Mouse (Mus musculus) B cell, adult 2 months (primary cell): Measurements from ENCODE around the gene Kif21b.
A peak's percentile ranks its signal among the peaks of the same experiment; 100 is the strongest.

Source experiments
- DNase-seq, 2 experiments: peaks; one replicate each; pipeline ENCODE4 v3.0.0; 2022

The Kif21b gene

GRCm38 (mm10) chr1:136128944-136129589 lies 2.1 kb upstream of the Kif21b start:
- DNase-seq = no peak

GRCm38 (mm10) chr1:136130107-136130506 lies 1.1 kb upstream of the Kif21b start:
- DNase-seq = no peak

GRCm38 (mm10) chr1:136131603-136132291 lies 558 bp downstream of the Kif21b start:
- peak; percentile 38 to 44 for DNase-seq

DNA sequence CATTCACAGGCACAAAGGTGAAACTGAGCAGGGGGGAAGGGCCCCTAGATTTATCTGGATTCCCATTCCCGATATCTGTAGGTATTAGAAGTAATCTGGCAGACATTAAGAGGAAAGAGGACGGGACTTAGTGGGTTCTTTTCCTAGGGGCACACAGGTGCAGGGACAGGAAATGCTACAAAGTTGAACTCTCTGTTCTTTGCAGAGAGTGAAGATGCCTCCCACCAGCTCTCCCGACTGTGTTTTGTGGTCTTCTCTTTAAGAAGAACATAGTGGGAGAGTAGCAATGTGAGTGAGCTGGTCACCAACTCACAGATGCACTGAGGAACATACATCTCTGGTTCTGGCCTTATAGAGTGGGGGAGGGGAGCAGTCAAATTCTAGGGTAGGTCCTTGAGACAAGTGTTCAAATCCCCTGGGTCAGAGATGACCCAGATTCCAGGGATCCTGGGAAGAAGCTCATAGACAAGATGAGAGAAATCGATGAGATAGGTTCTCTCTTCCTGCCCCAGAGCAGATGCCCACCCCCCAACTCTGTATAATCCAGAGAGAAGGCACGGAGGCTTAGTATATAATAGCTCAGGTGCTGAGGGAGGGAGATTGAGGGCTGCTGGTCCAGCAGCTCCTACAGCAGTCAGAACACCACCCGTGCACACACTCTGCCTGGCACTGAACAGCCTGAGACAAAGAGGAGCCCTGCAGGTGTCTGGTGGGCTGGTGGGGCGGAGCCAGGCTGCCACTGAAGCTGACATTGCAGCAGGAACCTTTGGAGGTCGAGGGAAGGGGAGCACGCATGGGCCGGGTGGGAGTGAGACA lies 1.4 kb downstream of the Kif21b start:
- DNase-seq = peak in 1 of 2 experiments; percentile 28

DNA sequence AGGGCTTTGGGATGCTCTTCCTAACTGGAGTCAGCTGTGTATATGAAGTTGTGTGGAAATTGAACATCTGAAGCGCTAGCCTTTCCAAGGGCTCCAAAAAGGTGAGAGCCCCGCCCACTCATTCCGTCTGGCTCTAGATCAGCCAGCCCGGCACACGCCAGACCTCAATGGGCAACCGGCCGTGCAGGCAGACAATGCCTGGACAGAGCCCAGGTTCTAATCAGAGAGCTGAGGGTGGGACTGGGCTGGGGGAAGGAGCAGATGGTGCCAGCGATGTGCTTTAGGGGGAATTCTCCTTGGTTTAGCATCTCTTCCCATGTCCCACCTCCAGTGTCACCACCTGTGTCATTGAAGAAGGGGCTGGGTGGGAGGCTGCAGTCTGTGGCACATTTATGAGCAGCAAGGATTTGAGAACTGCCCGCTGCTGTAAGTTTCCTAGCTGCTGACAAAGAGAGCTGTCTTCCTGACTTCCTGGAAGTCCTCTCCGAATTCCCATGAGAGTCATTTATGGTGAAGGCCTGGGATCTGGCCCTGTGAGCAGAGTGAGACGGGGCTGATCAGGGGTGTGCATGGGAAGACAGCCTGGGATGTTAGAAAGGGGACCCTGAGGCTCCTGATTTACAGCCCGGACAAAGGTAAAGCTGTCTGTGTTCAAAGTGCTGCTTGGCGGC lies 2.5 kb downstream of the Kif21b start:
- DNase-seq = no peak

DNA sequence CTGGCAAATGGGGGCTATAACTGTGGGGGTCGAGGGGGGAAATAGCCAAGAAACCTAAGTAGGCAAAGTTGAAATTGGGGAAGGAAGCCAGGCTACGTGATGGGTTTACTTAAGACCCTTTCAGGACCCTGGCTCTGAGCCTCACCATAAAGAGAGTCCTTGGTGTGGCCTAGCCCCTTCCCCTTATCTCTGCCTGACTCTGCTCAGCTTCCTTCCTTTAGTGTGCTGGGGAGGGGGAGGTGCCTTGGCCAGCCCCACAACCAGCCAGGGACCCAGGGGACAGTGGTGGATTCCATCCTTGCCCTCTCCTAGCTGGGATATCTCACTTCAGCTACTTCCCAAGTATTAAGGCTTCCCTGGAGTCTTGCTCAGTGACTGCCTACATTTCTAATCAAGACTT lies 3.4 kb downstream of the Kif21b start:
- no peak for DNase-seq

- DNase-seq = peak; percentile 84 to 89
These were observed 3.9 kb downstream of the Kif21b start for GRCm38 (mm10) chr1:136135046-136135445.

DNA sequence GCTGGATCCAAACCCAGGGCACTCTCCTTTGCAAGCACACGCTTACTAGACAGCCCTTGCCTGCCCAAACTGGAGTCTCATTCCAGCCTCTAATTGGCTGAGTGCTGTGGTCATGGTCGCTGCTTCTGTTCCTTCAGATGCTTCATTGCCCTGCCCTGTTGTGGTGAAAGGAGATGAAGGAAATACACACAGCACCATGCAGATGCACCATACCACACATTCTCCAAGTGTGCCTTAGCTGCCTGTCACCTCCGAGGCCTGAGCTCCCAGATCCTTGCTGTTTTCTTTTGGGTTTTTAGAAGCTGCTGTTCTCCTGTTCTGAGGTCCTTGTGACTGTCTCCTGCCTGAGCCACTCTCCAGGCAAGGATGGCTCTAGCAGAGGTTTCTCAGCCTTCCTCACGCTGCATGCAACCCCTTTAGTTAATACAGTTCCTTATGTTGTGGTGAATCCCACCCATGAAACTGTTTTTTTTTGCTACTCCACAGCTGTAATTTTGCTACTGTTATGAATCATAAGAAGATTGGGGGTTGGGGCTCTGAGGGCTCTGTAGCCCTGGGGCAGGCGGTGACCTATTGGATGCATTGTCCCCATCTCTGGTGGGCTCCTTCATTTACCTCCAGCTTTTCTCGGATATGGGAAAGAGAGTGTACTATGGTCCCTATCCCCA lies 4.7 kb downstream of the Kif21b start:
- DNase-seq = peak; percentile 42 to 53

GRCm38 (mm10) chr1:136136547-136136946 lies 5.4 kb downstream of the Kif21b start:
- DNase-seq = peak; percentile 40 to 48

- no peak for DNase-seq
These were observed 5.9 kb downstream of the Kif21b start for GRCm38 (mm10) chr1:136137071-136137531.

DNA sequence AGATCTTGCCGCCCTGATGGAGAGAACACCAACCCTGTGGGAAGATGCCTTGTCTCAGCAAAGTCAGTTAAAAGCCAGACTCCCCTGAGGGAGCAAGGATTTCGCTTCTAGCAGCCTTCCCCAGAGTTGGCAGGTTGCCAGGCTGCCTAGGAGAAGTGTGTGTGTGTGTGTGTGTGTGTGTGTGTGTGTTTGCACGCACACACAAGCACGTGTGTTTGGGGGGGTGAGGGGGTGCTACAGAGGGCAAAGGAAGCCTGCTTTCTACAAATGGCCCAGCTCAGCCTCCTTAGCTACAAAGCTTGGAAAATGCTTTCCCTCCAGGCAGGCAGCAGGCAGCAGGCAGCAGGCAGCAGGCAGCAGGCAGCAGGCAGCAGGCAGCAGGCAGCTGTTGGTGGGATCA lies 6.4 kb downstream of the Kif21b start:
- DNase-seq = peak; percentile 52 to 56

GRCm38 (mm10) chr1:136138191-136138830 lies 7.1 kb downstream of the Kif21b start:
- no peak for DNase-seq

GRCm38 (mm10) chr1:136139990-136140640 lies 8.9 kb downstream of the Kif21b start:
- DNase-seq = peak; percentile 87

DNA sequence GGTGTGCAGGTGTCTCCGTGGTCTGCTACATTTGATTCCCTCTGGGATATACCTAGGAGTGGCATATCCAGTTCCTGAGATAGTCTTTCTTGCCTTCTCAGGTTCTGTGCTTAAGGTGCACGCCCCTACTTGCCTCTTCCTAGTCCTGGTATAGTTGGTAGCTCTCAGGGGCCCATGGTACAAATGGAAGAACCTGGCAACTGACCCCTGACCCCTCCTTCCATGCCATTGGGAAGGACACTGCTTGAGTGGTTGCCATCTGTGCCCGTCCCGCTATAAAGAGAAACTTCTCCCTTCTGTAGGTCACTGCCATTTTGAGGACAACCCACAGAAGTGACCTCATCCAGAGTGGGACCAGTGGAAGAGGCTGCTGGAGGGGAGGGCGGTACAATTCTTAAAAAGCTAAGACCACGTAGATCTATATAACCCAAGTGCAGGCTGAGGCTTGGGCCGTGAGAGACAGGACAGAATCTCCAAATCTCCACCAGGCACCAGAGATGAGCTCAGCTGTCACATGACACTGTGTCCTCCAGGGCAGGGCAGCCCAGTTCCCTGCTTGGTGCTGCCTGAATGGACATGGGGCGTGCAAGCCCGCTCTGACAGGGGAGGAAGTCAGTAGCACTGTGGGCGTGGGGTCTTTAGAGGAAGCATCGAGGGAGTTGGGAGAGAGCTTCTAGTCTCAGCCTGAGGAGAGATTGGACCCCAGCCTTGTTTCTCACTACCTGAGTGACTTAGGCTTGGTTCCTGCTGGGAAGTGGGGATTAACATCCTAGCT lies 10.2 kb downstream of the Kif21b start:
- peak; percentile 45 to 49 for DNase-seq

DNA sequence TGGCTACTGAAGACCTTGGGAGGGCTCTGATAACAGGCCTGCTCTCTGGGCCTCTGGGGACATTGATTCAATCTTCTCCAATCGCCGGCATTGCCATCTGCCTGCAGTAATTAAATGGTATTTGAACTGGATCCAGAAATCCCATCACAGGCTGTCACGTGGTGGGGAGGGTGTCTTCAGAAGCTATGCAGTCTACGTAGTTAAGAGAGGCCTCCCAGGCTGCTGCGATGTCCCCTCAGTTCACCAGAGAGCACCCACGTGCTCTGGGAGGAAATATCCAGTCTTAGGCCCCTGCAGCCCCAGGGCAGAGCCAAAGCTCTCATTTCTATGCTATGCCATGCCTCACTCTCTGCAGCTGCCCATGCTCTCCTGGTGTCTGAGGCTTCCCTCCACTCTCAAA lies 11.1 kb downstream of the Kif21b start:
- no peak for DNase-seq

GRCm38 (mm10) chr1:136143514-136143913 lies 12.3 kb downstream of the Kif21b start:
- DNase-seq = no peak

GRCm38 (mm10) chr1:136149702-136150101 lies 18.5 kb downstream of the Kif21b start:
- no peak for DNase-seq

DNA sequence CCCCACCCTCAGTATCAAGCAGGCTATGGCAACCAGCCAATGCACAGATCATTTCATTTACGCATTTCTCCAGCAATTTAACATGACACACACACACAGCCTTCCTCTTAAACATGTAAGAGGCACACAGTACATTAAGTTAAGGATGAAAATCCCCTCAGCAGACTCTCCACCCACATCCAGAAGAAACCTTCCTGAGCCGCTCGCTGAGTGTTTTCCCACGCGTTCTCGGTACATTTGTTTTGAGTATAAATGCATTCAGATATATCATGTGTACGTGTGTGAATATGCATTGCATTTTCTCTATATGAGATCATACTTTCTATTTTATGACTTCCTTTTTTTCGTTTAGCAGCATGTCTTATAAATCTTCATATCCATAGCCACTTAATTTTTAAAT lies 20.2 kb downstream of the Kif21b start:
- DNase-seq = no peak

- DNase-seq = no peak
These were observed 25.1 kb downstream of the Kif21b start for GRCm38 (mm10) chr1:136156304-136156703.

DNA sequence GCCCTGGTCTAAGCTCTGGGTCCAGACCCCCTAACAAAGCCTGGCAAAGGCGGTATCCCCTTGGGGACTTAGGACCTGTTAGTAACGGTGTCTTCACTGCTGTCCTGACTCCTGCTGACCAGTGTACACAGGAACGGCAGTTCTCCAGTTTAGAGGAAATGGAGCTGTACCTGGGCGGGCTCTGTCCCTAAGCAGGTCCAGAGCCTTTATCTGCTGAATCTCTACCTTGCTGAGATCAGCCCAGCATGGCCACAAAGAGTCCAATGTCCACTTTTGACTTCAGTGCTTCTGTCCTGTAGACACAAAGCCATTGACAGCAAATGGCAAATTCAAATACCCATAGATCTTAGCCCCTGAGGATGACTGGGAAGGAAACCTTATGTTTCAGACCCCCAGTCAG lies 25.8 kb downstream of the Kif21b start:
- DNase-seq = no peak

GRCm38 (mm10) chr1:136159830-136160229 lies 28.6 kb downstream of the Kif21b start:
- no peak for DNase-seq
